Mouse (Mus musculus): ENCODE data around the gene Arl8a.
"Not testable (repeated sequence)": the region's sequence is repeated elsewhere in the genome, so short reads cannot be mapped to it uniquely, and the experiment has no call there.

Gene Arl8a

GRCm38 (mm10) chr1:135170299-135170698, 23.7 kb downstream of the Arl8a start:
- DNase-seq, result no peak

GRCm38 (mm10) chr1:135171202-135171601, 24.6 kb downstream of the Arl8a start:
- no peak for DNase-seq

- no peak for DNase-seq
Observed at GRCm38 (mm10) chr1:135171984-135172383, 25.4 kb downstream of the Arl8a start.

- no peak for DNase-seq
Observed at GRCm38 (mm10) chr1:135173311-135173710, 26.7 kb downstream of the Arl8a start.

GRCm38 (mm10) chr1:135175176-135175575, 28.6 kb downstream of the Arl8a start:
- DNase-seq, result no peak

GRCm38 (mm10) chr1:135177724-135178123, 31.1 kb downstream of the Arl8a start:
- no peak for DNase-seq

- DNase-seq, result no peak
Observed at GRCm38 (mm10) chr1:135178863-135179262, 32.2 kb downstream of the Arl8a start.

- DNase-seq, result no peak
Observed at GRCm38 (mm10) chr1:135180830-135181229, 34.2 kb downstream of the Arl8a start.

GRCm38 (mm10) chr1:135181275-135181674, 34.7 kb downstream of the Arl8a start:
- DNase-seq, result no peak

GRCm38 (mm10) chr1:135181880-135182623, 35.4 kb downstream of the Arl8a start:
- no peak for DNase-seq

- no peak for DNase-seq
Observed at GRCm38 (mm10) chr1:135182975-135183374, 36.4 kb downstream of the Arl8a start.

GRCm38 (mm10) chr1:135183448-135183847, 36.8 kb downstream of the Arl8a start:
- no peak for DNase-seq

GRCm38 (mm10) chr1:135183941-135184570, 37.4 kb downstream of the Arl8a start:
- no peak for DNase-seq

GRCm38 (mm10) chr1:135185936-135186335, 39.3 kb downstream of the Arl8a start:
- no peak for DNase-seq

- no peak for DNase-seq
Observed at GRCm38 (mm10) chr1:135186427-135186826, 39.8 kb downstream of the Arl8a start.

- not testable (repeated sequence) for DNase-seq
Observed at GRCm38 (mm10) chr1:135187016-135187415, 40.4 kb downstream of the Arl8a start.

- DNase-seq, result no peak
Observed at GRCm38 (mm10) chr1:135188197-135188596, 41.6 kb downstream of the Arl8a start.

GRCm38 (mm10) chr1:135189186-135189585, 42.6 kb downstream of the Arl8a start:
- DNase-seq, result no peak

- not testable (repeated sequence) for DNase-seq
Observed at GRCm38 (mm10) chr1:135194335-135194734, 47.7 kb downstream of the Arl8a start.

GRCm38 (mm10) chr1:135195907-135196440, 49.4 kb downstream of the Arl8a start:
- no peak for DNase-seq

GRCm38 (mm10) chr1:135198412-135198811, 51.8 kb downstream of the Arl8a start:
- no peak for DNase-seq

GRCm38 (mm10) chr1:135199014-135199819, 52.6 kb downstream of the Arl8a start:
- DNase-seq, result no peak

GRCm38 (mm10) chr1:135200400-135200799, 53.8 kb downstream of the Arl8a start:
- DNase-seq, result no peak

All from spleen, adult 18-20 months (tissue).